Mouse (Mus musculus): ENCODE measurements around the gene Tcp10c.
"Not testable (repeated sequence)": the region's sequence is repeated elsewhere in the genome, so short reads cannot be mapped to it uniquely, and the experiment has no call there.

DNA sequence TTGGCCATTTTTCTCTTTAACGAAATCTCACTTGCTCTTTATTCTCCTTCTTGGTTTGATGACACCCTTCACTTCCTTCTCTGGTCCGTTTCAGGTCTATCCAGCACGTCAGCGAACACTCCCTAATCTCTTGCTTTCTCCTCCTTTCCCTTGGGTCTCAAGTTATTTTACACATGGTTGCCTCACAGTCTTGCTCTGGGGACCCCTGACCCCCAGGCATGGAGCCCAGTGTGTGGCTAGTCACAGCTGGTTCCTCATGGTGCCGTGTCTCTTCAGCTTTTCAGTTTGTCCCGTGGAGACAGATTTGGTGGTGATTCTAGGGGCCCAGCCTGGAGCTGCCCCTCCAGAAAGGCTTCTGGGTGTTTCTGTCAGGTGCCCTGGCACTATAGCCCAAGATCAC is 16.4 kb downstream of the Tcp10c start:
- TF ChIP-seq POLR2A (IDR thresholded peaks at IDR 0.05; ENCODE audit: borderline replicate concordance, extremely low read depth, low read depth, low read length); CTCF (IDR thresholded peaks at IDR 0.05; ENCODE audit: insufficient read depth, low read length): not testable (repeated sequence)

Measured in lung, adult 2 months (tissue).